Mouse (Mus musculus): ENCODE measurements at regions not wholly inside any gene's neighbourhood (a gene's known extent, or its start where the extent isn't known, plus 50 kb on each side); places are given as distances from the start of the nearest gene placed in this dataset.

DNA sequence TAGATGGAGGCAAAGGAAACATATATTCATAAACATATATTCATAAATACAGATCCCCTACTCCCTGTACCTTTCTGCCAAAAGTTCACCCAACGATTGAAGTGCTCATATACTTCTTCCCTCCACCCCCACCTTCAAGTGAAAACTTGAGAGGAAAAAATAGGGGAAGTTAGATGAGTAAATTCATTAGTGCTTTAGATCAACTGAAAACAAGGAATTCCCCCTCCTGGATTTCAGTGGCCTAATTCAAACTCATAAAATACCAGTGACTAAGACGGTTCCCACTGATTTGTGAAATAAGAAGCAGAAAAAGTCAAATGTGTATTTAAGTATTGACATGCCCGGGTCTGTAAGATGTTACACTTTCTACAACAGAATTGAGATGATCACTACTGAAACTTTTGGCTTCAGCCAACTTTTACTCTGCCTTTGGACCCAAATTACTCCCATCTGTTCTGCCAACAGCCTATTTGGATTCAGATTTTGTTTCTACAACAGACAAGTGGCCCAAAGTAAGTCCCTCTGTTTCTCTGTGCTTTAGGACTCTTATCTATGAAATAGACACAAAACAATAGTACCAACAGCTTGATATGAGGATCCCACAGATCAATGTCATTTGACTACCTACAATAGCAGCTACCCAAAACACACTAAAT is 320.7 kb downstream of the Tex13c3 start:
- WGBS = 64% methylated on average over 3 of the region's 3 CpGs
- intact Hi-C loops (cut with DNase I) = no loop called here

DNA sequence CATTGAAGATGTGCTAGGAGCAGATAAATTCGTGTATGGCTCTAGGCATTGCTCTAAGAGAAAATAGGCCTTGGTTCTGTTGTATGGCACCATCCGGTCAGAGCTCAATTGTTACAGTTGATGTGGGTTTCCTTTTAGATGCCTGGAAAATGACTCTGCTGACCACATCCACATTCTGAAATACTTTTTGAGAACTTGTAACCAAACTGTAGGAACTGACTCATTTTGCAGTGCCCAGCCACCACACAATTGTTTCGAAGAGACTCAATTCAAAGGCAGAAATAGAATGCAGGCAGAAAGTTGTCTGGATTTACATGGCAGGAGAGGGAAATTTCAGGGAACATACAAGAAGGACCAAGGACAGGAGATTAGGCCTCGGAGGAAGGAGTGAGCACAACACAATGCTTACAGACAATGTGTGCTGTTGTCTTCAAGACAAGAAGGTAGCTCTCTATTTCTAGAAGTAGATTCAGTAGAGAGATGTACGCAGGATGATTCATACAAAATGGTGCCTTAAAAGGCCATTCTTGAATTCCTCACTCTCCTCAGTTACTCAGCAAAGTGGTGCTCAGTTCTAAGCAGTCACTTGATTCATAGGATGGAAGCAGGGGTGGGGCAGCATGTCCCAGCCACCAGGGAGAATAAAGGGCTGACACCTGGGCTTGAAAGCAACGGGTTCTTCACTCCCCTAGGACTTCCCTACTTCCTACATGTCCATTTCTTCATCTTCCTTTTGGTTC is 323.5 kb downstream of the Tex13c3 start:
- Histone ChIP-seq H3K4me3 (no peak overlapping the region), H3K9ac (ENCODE audit: low read depth, low read length) (no peak overlapping the region), H3K79me2 (replicated peaks; ENCODE audit: control insufficient read depth, insufficient read depth, low read length) (no peaks in the 10 kb centered on the region), H3K27ac (no peak overlapping the region), H3K4me1 (ENCODE audit: control insufficient read depth, insufficient read depth, low read length) (no peaks in the 10 kb centered on the region), H3K36me3 (ENCODE audit: control insufficient read depth, insufficient read depth, low read length) (no peaks in the 10 kb centered on the region; the same call in 1 of the 2 replicates), H3K27me3 (ENCODE audit: control insufficient read depth, insufficient read depth, low read length) (no peaks in the 10 kb centered on the region)
- intact Hi-C loops (cut with DNase I) = no loop called here
- WGBS = 68% methylated on average over 6 of the region's 6 CpGs
- no peak for DNase-seq
- TF ChIP-seq CTCF (IDR thresholded peaks at IDR 0.05) (no peak), POLR2A (IDR thresholded peaks at IDR 0.05; ENCODE audit: insufficient read depth, low read depth, low read length) (no peak), EP300 (IDR thresholded peaks at IDR 0.05; ENCODE audit: insufficient read depth, low read depth, low read length) (no peak)

More for the DNA sequence above, 320.7 kb downstream of the Tex13c3 start:
- no peaks in the 10 kb centered on the region for H3K27me3 ChIP-seq (ENCODE audit: control insufficient read depth, insufficient read depth, low read length)
- TF ChIP-seq EP300 (IDR thresholded peaks at IDR 0.05; ENCODE audit: insufficient read depth, low read depth, low read length) = no peak
- TF ChIP-seq POLR2A (IDR thresholded peaks at IDR 0.05; ENCODE audit: insufficient read depth, low read depth, low read length) = no peak
- TF ChIP-seq CTCF (IDR thresholded peaks at IDR 0.05) = no peak
- H3K9ac ChIP-seq (ENCODE audit: low read depth, low read length) = no peak overlapping the region
- H3K4me1 ChIP-seq (ENCODE audit: control insufficient read depth, insufficient read depth, low read length) = no peaks in the 10 kb centered on the region; the same call in 1 of the 2 replicates
- H3K79me2 ChIP-seq (replicated peaks; ENCODE audit: control insufficient read depth, insufficient read depth, low read length) = no peaks in the 10 kb centered on the region
- no peak for DNase-seq
- H3K36me3 ChIP-seq (ENCODE audit: control insufficient read depth, insufficient read depth, low read length) = no peaks in the 10 kb centered on the region; the same call in 1 of the 2 replicates
- H3K4me3 ChIP-seq = no peak overlapping the region
- H3K27ac ChIP-seq = no peak overlapping the region

DNA sequence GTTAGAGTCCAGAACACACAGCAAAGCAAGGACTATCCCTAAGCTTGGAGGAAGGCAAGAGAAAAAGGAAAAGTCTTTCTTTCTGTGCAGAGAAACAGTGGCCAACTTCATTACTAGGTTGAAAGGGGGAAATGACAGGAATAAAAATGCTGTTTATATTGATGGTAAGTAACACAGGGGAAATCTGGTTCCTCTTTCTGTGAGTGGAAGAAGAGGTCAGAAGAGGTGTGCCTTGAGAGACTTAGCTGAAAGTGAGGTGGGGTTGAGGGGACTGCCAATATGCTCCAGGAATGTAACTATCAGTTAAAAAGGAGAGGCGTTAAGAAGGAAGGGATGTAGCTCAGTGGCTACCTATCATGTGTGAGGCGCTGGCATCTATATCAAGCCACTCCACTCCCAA is 327.5 kb downstream of the Tex13c3 start:
- 68% methylated on average over 2 of the region's 2 CpGs for WGBS
- Histone ChIP-seq H3K79me2 (replicated peaks; ENCODE audit: control insufficient read depth, insufficient read depth, low read length) (no peaks in the 10 kb centered on the region), H3K27me3 (ENCODE audit: control insufficient read depth, insufficient read depth, low read length) (no peaks in the 10 kb centered on the region), H3K4me1 (ENCODE audit: control insufficient read depth, insufficient read depth, low read length) (no peaks in the 10 kb centered on the region), H3K4me3 (no peak overlapping the region), H3K27ac (no peak overlapping the region), H3K36me3 (ENCODE audit: control insufficient read depth, insufficient read depth, low read length) (no peaks in the 10 kb centered on the region), H3K9ac (ENCODE audit: low read depth, low read length) (no peak overlapping the region)
- intact Hi-C loops (cut with DNase I) = no loop called here
- TF ChIP-seq CTCF (IDR thresholded peaks at IDR 0.05) = no peak
- TF ChIP-seq EP300 (IDR thresholded peaks at IDR 0.05; ENCODE audit: insufficient read depth, low read depth, low read length) = no peak
- TF ChIP-seq POLR2A (IDR thresholded peaks at IDR 0.05; ENCODE audit: insufficient read depth, low read depth, low read length) = no peak
- no peak for DNase-seq

DNA sequence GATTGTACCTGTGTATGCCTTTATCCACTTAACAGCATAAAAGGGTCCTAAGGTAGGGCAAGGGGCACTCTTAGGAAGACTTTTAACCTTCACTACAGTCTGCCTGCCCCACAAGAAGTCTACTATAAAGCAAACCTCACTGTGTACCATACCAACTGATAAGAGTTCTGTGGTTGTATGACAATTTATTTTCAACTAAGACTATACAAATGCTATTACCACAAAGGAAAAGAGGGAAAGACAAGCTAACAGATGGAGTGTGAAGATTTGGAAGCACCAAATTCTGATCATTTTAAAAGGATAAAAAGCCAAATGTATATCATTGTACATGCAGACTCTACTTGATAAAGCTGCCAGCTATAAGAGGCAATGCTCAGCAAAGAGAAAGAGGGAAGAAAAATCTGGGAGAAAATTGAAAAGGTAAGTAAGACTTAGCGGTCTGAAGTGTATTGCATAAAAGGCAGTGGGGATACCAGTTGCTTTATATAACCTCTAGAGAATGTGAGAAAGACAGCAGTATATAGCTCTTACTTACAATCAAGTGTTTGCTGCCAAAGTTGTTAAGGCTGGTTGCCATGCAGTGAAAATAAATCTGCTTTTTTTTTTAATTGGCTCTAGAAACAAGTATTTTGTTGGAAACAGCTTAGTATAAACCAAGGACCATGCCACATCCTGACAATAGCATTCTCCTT is 328.8 kb downstream of the Tex13c3 start:
- Histone ChIP-seq H3K27me3 (ENCODE audit: control insufficient read depth, insufficient read depth, low read length) (no peaks in the 10 kb centered on the region), H3K27ac (no peak overlapping the region), H3K9ac (ENCODE audit: low read depth, low read length) (no peak overlapping the region), H3K36me3 (ENCODE audit: control insufficient read depth, insufficient read depth, low read length) (no peaks in the 10 kb centered on the region), H3K4me1 (ENCODE audit: control insufficient read depth, insufficient read depth, low read length) (no peaks in the 10 kb centered on the region), H3K79me2 (replicated peaks; ENCODE audit: control insufficient read depth, insufficient read depth, low read length) (no peaks in the 10 kb centered on the region), H3K4me3 (no peak overlapping the region)
- TF ChIP-seq POLR2A (IDR thresholded peaks at IDR 0.05; ENCODE audit: insufficient read depth, low read depth, low read length) = no peak
- no peak for TF ChIP-seq CTCF (IDR thresholded peaks at IDR 0.05)
- TF ChIP-seq EP300 (IDR thresholded peaks at IDR 0.05; ENCODE audit: insufficient read depth, low read depth, low read length) = no peak
- DNase-seq = no peak
- intact Hi-C loops (cut with DNase I) = no loop called here
- WGBS = 86% methylated on average over 1 of the region's 1 CpGs

DNA sequence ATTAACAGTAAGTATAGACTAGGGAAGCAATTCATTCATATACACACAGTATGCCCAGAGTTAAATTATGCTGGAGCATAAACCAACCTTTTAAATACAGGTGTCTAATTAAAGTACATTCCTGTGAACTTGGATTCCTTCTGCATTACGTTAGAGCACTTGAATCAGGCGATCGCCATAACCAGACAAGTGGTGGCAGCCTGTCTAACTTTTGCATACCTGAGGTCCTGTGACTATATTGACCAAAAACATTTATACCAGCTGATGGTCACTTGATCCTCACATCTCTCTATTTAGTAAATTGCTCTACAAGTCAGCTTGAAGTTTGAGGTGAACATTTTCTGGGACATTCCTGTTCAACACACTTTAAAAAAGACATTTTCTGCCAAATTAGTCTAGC is 330.5 kb downstream of the Tex13c3 start:
- H3K4me3 ChIP-seq = no peak overlapping the region
- no peak overlapping the region for H3K27ac ChIP-seq
- H3K79me2 ChIP-seq (replicated peaks; ENCODE audit: control insufficient read depth, insufficient read depth, low read length) = no peaks in the 10 kb centered on the region
- intact Hi-C loops (cut with DNase I) = no loop called here
- no peak overlapping the region for H3K9ac ChIP-seq (ENCODE audit: low read depth, low read length)
- H3K36me3 ChIP-seq (ENCODE audit: control insufficient read depth, insufficient read depth, low read length) = no peaks in the 10 kb centered on the region
- TF ChIP-seq EP300 (IDR thresholded peaks at IDR 0.05; ENCODE audit: insufficient read depth, low read depth, low read length) = no peak
- no peaks in the 10 kb centered on the region for H3K4me1 ChIP-seq (ENCODE audit: control insufficient read depth, insufficient read depth, low read length)
- no peaks in the 10 kb centered on the region for H3K27me3 ChIP-seq (ENCODE audit: control insufficient read depth, insufficient read depth, low read length)
- no peak for DNase-seq
- 77% methylated on average over 3 of the region's 3 CpGs for WGBS

DNA sequence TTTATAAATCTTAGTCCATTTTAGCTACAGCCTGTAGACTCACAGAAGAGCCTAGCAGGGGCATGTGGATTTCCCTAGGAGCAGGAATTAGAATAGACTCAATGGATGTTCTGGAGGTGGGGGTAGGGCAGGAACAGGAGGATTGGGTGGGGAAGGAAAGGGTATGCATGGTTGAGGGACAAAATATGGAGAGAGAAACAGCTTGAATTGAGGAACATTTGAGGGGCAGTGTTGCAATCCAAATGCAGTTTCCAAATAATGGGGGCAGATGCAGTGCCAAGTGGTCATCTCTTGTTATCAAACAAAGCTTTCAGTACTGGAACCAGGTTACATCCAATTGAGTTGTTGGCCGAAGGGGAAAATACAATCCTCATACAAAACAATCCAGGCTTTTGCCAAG is 332.4 kb downstream of the Tex13c3 start:
- WGBS = 53% methylated on average over 1 of the region's 1 CpGs
- no peak for TF ChIP-seq CTCF (IDR thresholded peaks at IDR 0.05)
- no peak for TF ChIP-seq POLR2A (IDR thresholded peaks at IDR 0.05; ENCODE audit: insufficient read depth, low read depth, low read length)
- no peak for TF ChIP-seq EP300 (IDR thresholded peaks at IDR 0.05; ENCODE audit: insufficient read depth, low read depth, low read length)
- intact Hi-C loops (cut with DNase I) = no loop called here

More for the DNA sequence above, 332.4 kb downstream of the Tex13c3 start:
- Histone ChIP-seq H3K4me1 (ENCODE audit: control insufficient read depth, insufficient read depth, low read length) (no peaks in the 10 kb centered on the region), H3K27me3 (ENCODE audit: control insufficient read depth, insufficient read depth, low read length) (no peaks in the 10 kb centered on the region), H3K79me2 (replicated peaks; ENCODE audit: control insufficient read depth, insufficient read depth, low read length) (no peaks in the 10 kb centered on the region), H3K27ac (no peak overlapping the region), H3K36me3 (ENCODE audit: control insufficient read depth, insufficient read depth, low read length) (no peaks in the 10 kb centered on the region), H3K9ac (ENCODE audit: low read depth, low read length) (no peak overlapping the region), H3K4me3 (no peak overlapping the region)
- DNase-seq = no peak

Measured in heart, adult 2 months (tissue).